Mouse (Mus musculus) midbrain, embryonic 16.5 days (tissue): ENCODE data around the gene Vwc2. TPM values are rescaled to one million over a fixed set of nuclear protein-coding genes. Genes with fewer than 3 reads are reported as not detected.

Experiments
- ATAC-seq: fragments of 200-750 bp; cut with Nextera tagmentation; 2 replicates; pipeline ENCODE4 v1.8.0; 2017; ENCODE audit warnings: moderate TSS enrichment
- H3K27ac ChIP-seq: fragments of 300-500 bp; sonication (generic); 2 replicates; pipeline ENCODE4 v1.5.1; 2014; ENCODE audit warnings: mild to moderate bottlenecking, low read length, mixed read lengths
- H3K27me3 ChIP-seq: fragments of 300-500 bp; sonication (generic); 2 replicates; pipeline ENCODE4 v1.6.1; 2014; ENCODE audit warnings: low read depth, low read length, mixed read lengths; ENCODE audit not compliant: control insufficient read depth, insufficient read depth
- H3K36me3 ChIP-seq: fragments of 300-500 bp; sonication (generic); 2 replicates; pipeline ENCODE4 v1.6.1; 2014; ENCODE audit warnings: mild to moderate bottlenecking, low read length, moderate library complexity, mixed read lengths; ENCODE audit not compliant: control insufficient read depth, insufficient read depth
- H3K4me1 ChIP-seq: fragments of 300-500 bp; sonication (generic); 2 replicates; pipeline ENCODE4 v1.6.1; 2014; ENCODE audit warnings: mild to moderate bottlenecking, low read length, mixed read lengths; ENCODE audit not compliant: control insufficient read depth, insufficient read depth
- H3K4me2 ChIP-seq: fragments of 300-500 bp; sonication (generic); 2 replicates; pipeline ENCODE4 v1.6.1; 2014; ENCODE audit warnings: mild to moderate bottlenecking, low read length, mixed read lengths
- H3K4me3 ChIP-seq: fragments of 300-500 bp; sonication (generic); 2 replicates; pipeline ENCODE4 v1.5.1; 2014; ENCODE audit warnings: low read depth, mild to moderate bottlenecking, low read length, moderate library complexity, mixed read lengths
- H3K9ac ChIP-seq: fragments of 300-500 bp; sonication (generic); 2 replicates; pipeline ENCODE4 v1.6.1; 2014; ENCODE audit warnings: low read depth, low read length, mixed read lengths
- H3K9me3 ChIP-seq: fragments of 300-500 bp; sonication (generic); replicated peaks from 2 replicates; pipeline ENCODE4 v1.6.1; 2014; ENCODE audit warnings: mild to moderate bottlenecking, low read length, mixed read lengths; ENCODE audit not compliant: control insufficient read depth, poor library complexity, severe bottlenecking
- WGBS: fragments of 180-500 bp; shearing (Covaris S2); extraction: QIAGEN DNeasy Blood & Tissue Kit; methylation state at CpG from one replicate; pipeline ENCODE4 v1.1.7; 2014; 5-methylcytosine and 5-hydroxymethylcytosine counted together
- polyA plus RNA-seq: library from polyadenylated mRNA; unstranded; fragments of >200 nt; fragmentation: Nextera tagmentation; extraction: Ambion mirVana; gene quantifications from 2 replicates; pipeline ENCODE4 v1.2.1, GENCODE M21; 2015

Gene Vwc2
- polyA plus RNA-seq: 6.9 and 11.0 TPM in 2 replicates

- no peaks in the 10 kb centered on the region for H3K9me3 ChIP-seq
- peak within 1 kb of the TSS; percentile 72 for H3K9ac ChIP-seq
- WGBS: 0% methylated on average over 26 of the region's 28 CpGs
- no peaks in the 10 kb centered on the region for H3K36me3 ChIP-seq
- peak; percentile 78 for ATAC-seq
- peak within 1 kb of the TSS; percentile 99 for H3K4me2 ChIP-seq
- H3K4me1 ChIP-seq: peaks cover 11% of the 10 kb centered on the region
- peaks cover 4% of the 10 kb centered on the region for H3K27me3 ChIP-seq
- peak within 1 kb of the TSS; percentile 69 for H3K27ac ChIP-seq
- H3K4me3 ChIP-seq: peak within 1 kb of the TSS; percentile 70
Observed at GRCm38 (mm10) chr11:11113576-11114233, at the start of gene Vwc2. Gene Vwc2 (plus strand): TSS chr11:11114223.

- Histone ChIP-seq H3K27me3 (no peaks in the 10 kb centered on the region), H3K27ac (no peak overlapping the region), H3K9ac (no peak overlapping the region), H3K4me1 (no peaks in the 10 kb centered on the region), H3K4me2 (no peak overlapping the region), H3K36me3 (no peaks in the 10 kb centered on the region), H3K4me3 (no peak overlapping the region), H3K9me3 (no peaks in the 10 kb centered on the region; the same call in 1 of the 2 replicates)
- WGBS: 16% methylated on average over 1 of the region's 1 CpGs
- ATAC-seq: no peak
Observed at GRCm38 (mm10) chr11:11088162-11088756, 25.8 kb upstream of the Vwc2 start.

GRCm38 (mm10) chr11:11097606-11098005 lies 16.4 kb upstream of the Vwc2 start:
- no peaks in the 10 kb centered on the region for H3K9me3 ChIP-seq
- no peaks in the 10 kb centered on the region for H3K4me1 ChIP-seq
- ATAC-seq: no peak
- no peak overlapping the region for H3K27ac ChIP-seq
- H3K4me2 ChIP-seq: no peak overlapping the region
- no peak overlapping the region for H3K4me3 ChIP-seq
- H3K9ac ChIP-seq: no peak overlapping the region
- no peaks in the 10 kb centered on the region for H3K36me3 ChIP-seq
- no peaks in the 10 kb centered on the region for H3K27me3 ChIP-seq
- 100% methylated on average over 1 of the region's 1 CpGs for WGBS

GRCm38 (mm10) chr11:11098282-11098681 lies 15.7 kb upstream of the Vwc2 start:
- ATAC-seq: no peak
- 67% methylated on average over 4 of the region's 4 CpGs for WGBS
- Histone ChIP-seq H3K27ac (no peak overlapping the region), H3K4me2 (no peak overlapping the region), H3K27me3 (no peaks in the 10 kb centered on the region), H3K36me3 (no peaks in the 10 kb centered on the region), H3K4me1 (no peaks in the 10 kb centered on the region), H3K4me3 (no peak overlapping the region), H3K9ac (no peak overlapping the region), H3K9me3 (no peaks in the 10 kb centered on the region)

GRCm38 (mm10) chr11:11099011-11099410 lies 15.0 kb upstream of the Vwc2 start:
- H3K4me1 ChIP-seq: no peaks in the 10 kb centered on the region
- no peak overlapping the region for H3K27ac ChIP-seq
- H3K36me3 ChIP-seq: no peaks in the 10 kb centered on the region
- no peaks in the 10 kb centered on the region for H3K27me3 ChIP-seq
- no peaks in the 10 kb centered on the region for H3K9me3 ChIP-seq
- no peak overlapping the region for H3K4me3 ChIP-seq
- 94% methylated on average over 5 of the region's 5 CpGs for WGBS
- no peak overlapping the region for H3K9ac ChIP-seq
- no peak for ATAC-seq
- H3K4me2 ChIP-seq: no peak overlapping the region

- H3K36me3 ChIP-seq: no peaks in the 10 kb centered on the region
- ATAC-seq: 0 out of 2 replicates have a peak, but pooled peaks have one; percentile 48
- no peaks in the 10 kb centered on the region for H3K9me3 ChIP-seq
- no peak overlapping the region for H3K4me2 ChIP-seq
- H3K27ac ChIP-seq: no peak overlapping the region
- no peak overlapping the region for H3K4me3 ChIP-seq
- WGBS: 43% methylated on average over 1 of the region's 1 CpGs
- H3K4me1 ChIP-seq: no peaks in the 10 kb centered on the region
- no peak overlapping the region for H3K9ac ChIP-seq
- no peaks in the 10 kb centered on the region for H3K27me3 ChIP-seq
Observed at GRCm38 (mm10) chr11:11102182-11102581, 11.8 kb upstream of the Vwc2 start.

- Histone ChIP-seq H3K9ac (no peak overlapping the region), H3K36me3 (no peaks in the 10 kb centered on the region), H3K27me3 (no peaks in the 10 kb centered on the region), H3K4me2 (no peak overlapping the region), H3K9me3 (no peaks in the 10 kb centered on the region), H3K4me1 (no peaks in the 10 kb centered on the region), H3K27ac (no peak overlapping the region), H3K4me3 (no peak overlapping the region)
- ATAC-seq: no peak
- WGBS: 29% methylated on average over 1 of the region's 1 CpGs
Observed at GRCm38 (mm10) chr11:11102620-11103019, 11.4 kb upstream of the Vwc2 start.

- no peak for ATAC-seq
- no peaks in the 10 kb centered on the region for H3K27me3 ChIP-seq
- H3K27ac ChIP-seq: no peak overlapping the region
- no peak overlapping the region for H3K4me3 ChIP-seq
- H3K4me1 ChIP-seq: no peaks in the 10 kb centered on the region
- no peak overlapping the region for H3K4me2 ChIP-seq
- H3K9ac ChIP-seq: no peak overlapping the region
- WGBS: 64% methylated on average over 3 of the region's 3 CpGs
- H3K9me3 ChIP-seq: no peaks in the 10 kb centered on the region
- H3K36me3 ChIP-seq: no peaks in the 10 kb centered on the region
Observed at GRCm38 (mm10) chr11:11108922-11109321, 5.1 kb upstream of the Vwc2 start.

GRCm38 (mm10) chr11:11114234-11115030 lies 409 bp downstream of the Vwc2 start:
- ATAC-seq: peak; percentile 59
- H3K27ac ChIP-seq: peak overlapping the region; percentile 69
- under 1% methylated on average over 34 of the region's 34 CpGs for WGBS
- peak overlapping the region; percentile 99 for H3K4me2 ChIP-seq
- no peaks in the 10 kb centered on the region for H3K36me3 ChIP-seq
- no peaks in the 10 kb centered on the region for H3K9me3 ChIP-seq
- H3K9ac ChIP-seq: peak overlapping the region; percentile 72
- peaks cover 4% of the 10 kb centered on the region for H3K27me3 ChIP-seq
- H3K4me3 ChIP-seq: peak overlapping the region; percentile 70
- peaks cover 11% of the 10 kb centered on the region for H3K4me1 ChIP-seq
